Mouse (Mus musculus) heart, adult 2 months (tissue): ENCODE measurements at regions not wholly inside any gene's neighbourhood (a gene's known extent, or its start where the extent isn't known, plus 50 kb on each side); places are given as distances from the start of the nearest gene placed in this dataset.

Experiments
- CTCF ChIP-seq: fragments of 200-600 bp; IDR thresholded peaks from 2 replicates; pipeline ENCODE4 v1.8.1; 2022; ENCODE audit warnings: antibody characterized with exemption, mild to moderate bottlenecking, moderate library complexity
- EP300 ChIP-seq: fragments of 200-500 bp; IDR thresholded peaks from 2 replicates; pipeline ENCODE4 v1.6.1; 2011; ENCODE audit warnings: low read depth, low read length, control low read depth; ENCODE audit not compliant: insufficient read depth

- TF ChIP-seq EP300 (no peak), CTCF (no peak)
Observed at GRCm38 (mm10) chr7:36268966-36269365, 429.0 kb upstream of the Tshz3 start.
